In the genomic region with DNA sequence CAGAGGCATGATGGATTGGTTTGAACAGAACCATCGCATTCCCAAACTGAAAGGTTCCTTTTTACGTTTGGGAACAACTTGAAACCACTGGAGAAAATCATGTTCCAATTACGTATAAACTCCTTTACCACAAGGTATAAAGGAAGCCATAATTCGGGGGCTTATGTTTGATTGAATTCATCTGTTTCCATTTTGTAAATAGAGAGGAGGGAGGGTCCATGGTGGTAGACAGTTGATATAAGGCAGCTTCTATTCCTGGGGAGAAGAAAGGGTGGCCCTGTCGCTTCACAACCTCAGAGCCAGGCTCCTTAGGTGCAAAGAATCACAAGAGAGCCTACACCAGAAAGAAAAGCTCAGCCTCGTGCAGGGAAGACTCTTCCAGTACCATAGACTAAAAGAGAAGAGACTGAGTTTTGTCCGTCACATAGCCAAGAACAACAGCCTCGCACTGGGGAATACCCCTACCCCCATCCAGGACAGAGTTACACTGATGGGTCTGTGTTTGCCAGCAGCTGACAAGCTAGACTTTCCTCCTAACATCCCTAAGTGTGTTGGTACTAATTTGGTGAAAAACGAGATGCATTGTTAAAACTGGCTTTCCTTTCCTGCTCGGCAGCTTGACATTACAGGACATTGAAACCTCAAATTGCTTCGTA, we compare ENCODE assay signal across 26 mouse cellular contexts.
DNase-seq lines count a peak whose midpoint lies in the region; ATAC-seq lines count a peak whose summit lies in the region.
"Had no signal": no experiment of that assay in that cellular context is flagged by ENCODE, and none has a peak within 500 bp of the region (broad histone marks: within the 10 kb centered on the region; RNA-seq: fewer than 3 reads in every experiment).

No protein-coding gene starts in this region.

- peak; percentile 24 for DNase-seq in embryo, embryonic 11 days
- DNase-seq in embryo, embryonic 9.5 days (ENCODE audit: extremely low spot score) = no peak
- peak; percentile 28 for DNase-seq in limb, embryonic 11.5 days (ENCODE audit: low spot score)
- no peak for DNase-seq in adrenal gland, postnatal 36 days
- DNase-seq in cerebellum, adult 11-12 months = no peak
- DNase-seq in lung, postnatal 14 days = no peak
- DNase-seq: adrenal gland, adult 8-10 months; cerebellum, adult 11 months; cerebellum, postnatal 10 days; gastrocnemius, postnatal 25 days; heart, adult 18-20 months; heart, postnatal 36 days; kidney, adult 8-10 months; layer of hippocampus, postnatal 36 days; left cerebral cortex, postnatal 4 days; lung, adult 2 months; lung, postnatal 10 days; midbrain, embryonic 14.5 days; thymus, postnatal 14 days had no signal

- H3K9me3 ChIP-seq in embryonic facial prominence, embryonic 13.5 days = no peaks in the 10 kb centered on the region
- H3K9me3 ChIP-seq in limb, embryonic 11.5 days (ENCODE audit: control insufficient read depth, low read length) = no peaks in the 10 kb centered on the region
- H3K9me3 ChIP-seq: G1E; hindbrain, embryonic 12.5 days had no signal

- peaks cover 17% of the 10 kb centered on the region for H3K4me1 ChIP-seq in embryonic facial prominence, embryonic 13.5 days
- H3K4me1 ChIP-seq in limb, embryonic 11.5 days (ENCODE audit: control insufficient read depth, insufficient read depth, low read length) = peaks cover 12% of the 10 kb centered on the region
- H3K4me1 ChIP-seq: hindbrain, embryonic 12.5 days had no signal

- H3K4me2 ChIP-seq in embryonic facial prominence, embryonic 13.5 days = peak overlapping the region; percentile 27; the same call in 1 of the 2 replicates
- no peak overlapping the region for H3K4me2 ChIP-seq in limb, embryonic 11.5 days (ENCODE audit: low read depth, severe bottlenecking)
- H3K4me2 ChIP-seq: heart, embryonic 11.5 days; hindbrain, embryonic 12.5 days had no signal

- no peak overlapping the region for H3K4me3 ChIP-seq in embryonic facial prominence, embryonic 13.5 days
- H3K4me3 ChIP-seq in limb, embryonic 11.5 days (ENCODE audit: low read depth, low read length) = no peak overlapping the region
- H3K4me3 ChIP-seq: hindbrain, embryonic 12.5 days had no signal

- peaks cover 52% of the 10 kb centered on the region for H3K27me3 ChIP-seq in embryonic facial prominence, embryonic 13.5 days
- no peaks in the 10 kb centered on the region for H3K27me3 ChIP-seq in limb, embryonic 11.5 days (ENCODE audit: control insufficient read depth, insufficient read depth, low read length)
- H3K27me3 ChIP-seq: hindbrain, embryonic 12.5 days had no signal

- ATAC-seq in embryonic facial prominence, embryonic 13.5 days (ENCODE audit: insufficient number of reproducible peaks, insufficient read depth, low FRiP score, low TSS enrichment, low read depth) = peak; percentile 56; the same call in 1 of the 2 replicates
- no peak for ATAC-seq in limb, embryonic 11.5 days (ENCODE audit: insufficient number of reproducible peaks, low FRiP score, low TSS enrichment, low read depth)
- ATAC-seq: forebrain, embryonic 14.5 days had no signal

- H3K27ac ChIP-seq in embryonic facial prominence, embryonic 13.5 days = peak overlapping the region; percentile 65
- no peak overlapping the region for H3K27ac ChIP-seq in limb, embryonic 11.5 days (replicated peaks; ENCODE audit: low read depth, low read length)
- H3K27ac ChIP-seq: hindbrain, embryonic 12.5 days; kidney, postnatal 0 days; liver, embryonic 14.5 days had no signal

- 0 out of 2 replicates have a peak overlapping the region, but pooled peaks have one; percentile 16 for H3K9ac ChIP-seq in embryonic facial prominence, embryonic 13.5 days
- no peak overlapping the region for H3K9ac ChIP-seq in limb, embryonic 11.5 days (ENCODE audit: low read length)
- H3K9ac ChIP-seq: hindbrain, embryonic 12.5 days; liver, embryonic 14.5 days had no signal

- 9% methylated on average over 11 of the region's 11 CpGs for WGBS in embryonic facial prominence, embryonic 13.5 days
- 30% methylated on average over 11 of the region's 11 CpGs for WGBS in limb, embryonic 11.5 days

- H3K36me3 ChIP-seq in embryonic facial prominence, embryonic 13.5 days = no peaks in the 10 kb centered on the region
- H3K36me3 ChIP-seq in limb, embryonic 11.5 days (ENCODE audit: control insufficient read depth, insufficient read depth, low read length) = no peaks in the 10 kb centered on the region
- H3K36me3 ChIP-seq: G1E; hindbrain, embryonic 12.5 days had no signal

Comparison
In these comparisons a context has a peak if more than half of its experiments do, and no peak if none do; other contexts are left out.
1. DNase-seq: peak in embryo, embryonic 11 days (single experiment) and limb, embryonic 11.5 days (single experiment); none in embryo, embryonic 9.5 days (single experiment), adrenal gland, postnatal 36 days (0 of 2), cerebellum, adult 11-12 months (single experiment) and lung, postnatal 14 days (single experiment).